Mouse (Mus musculus) heart, embryonic 11.5 days (tissue): ENCODE measurements around the gene Srsf1. TPM values are rescaled to one million over a fixed set of nuclear protein-coding genes. Genes with fewer than 3 reads are reported as not detected.

Source experiments
- ATAC-seq: fragments of 200-750 bp; cut with Nextera tagmentation; replicated peaks from 2 replicates; pipeline ENCODE4 v1.8.0; 2017; ENCODE audit warnings: moderate library complexity; ENCODE audit not compliant: insufficient number of reproducible peaks, low FRiP score, low TSS enrichment
- H3K27ac ChIP-seq: fragments of 300-500 bp; sonication (generic); 2 replicates; pipeline ENCODE4 v1.5.1; 2014; ENCODE audit warnings: mild to moderate bottlenecking, low read depth, low read length
- H3K27me3 ChIP-seq: fragments of 300-500 bp; sonication (generic); 2 replicates; pipeline ENCODE4 v1.6.1; 2014; ENCODE audit warnings: mild to moderate bottlenecking, low read length, mixed read lengths; ENCODE audit not compliant: control insufficient read depth, insufficient read depth
- H3K36me3 ChIP-seq: fragments of 300-500 bp; sonication (generic); 2 replicates; pipeline ENCODE4 v1.6.1; 2014; ENCODE audit warnings: mild to moderate bottlenecking, low read length, moderate library complexity, mixed read lengths; ENCODE audit not compliant: control insufficient read depth, insufficient read depth
- H3K4me1 ChIP-seq: fragments of 300-500 bp; sonication (generic); 2 replicates; pipeline ENCODE4 v1.6.1; 2014; ENCODE audit warnings: low read length; ENCODE audit not compliant: control insufficient read depth, insufficient read depth
- H3K4me2 ChIP-seq: fragments of 300-500 bp; sonication (generic); 2 replicates; pipeline ENCODE4 v1.6.1; 2014; ENCODE audit warnings: mild to moderate bottlenecking, moderate library complexity
- H3K4me3 ChIP-seq: fragments of 300-500 bp; sonication (generic); 2 replicates; pipeline ENCODE4 v1.5.1; 2014; ENCODE audit warnings: low read depth, low read length
- H3K9ac ChIP-seq: fragments of 300-500 bp; sonication (generic); 2 replicates; pipeline ENCODE4 v1.6.1; 2014; ENCODE audit warnings: mild to moderate bottlenecking, low read depth, low read length, moderate library complexity
- H3K9me3 ChIP-seq: fragments of 300-500 bp; sonication (generic); replicated peaks from 2 replicates; pipeline ENCODE4 v1.6.1; 2016; ENCODE audit warnings: low read length; ENCODE audit not compliant: control insufficient read depth
- WGBS: fragments of 180-500 bp; shearing (Covaris S2); extraction: QIAGEN DNeasy Blood & Tissue Kit; methylation state at CpG from one replicate; pipeline ENCODE4 v1.1.7; 2014; ENCODE audit not compliant: insufficient replicate concordance; 5-methylcytosine and 5-hydroxymethylcytosine counted together
- polyA plus RNA-seq: library from polyadenylated mRNA; unstranded; fragments of >200 nt; fragmentation: Nextera tagmentation; extraction: Ambion mirVana; gene quantifications from 2 replicates; pipeline ENCODE4 v1.2.1, GENCODE M21; 2014

Gene Srsf1
- polyA plus RNA-seq, 1 experiment from 2014 or later, result 205 TPM

- peak overlapping the region; percentile 100 for H3K9ac ChIP-seq
- H3K4me2 ChIP-seq, result peak overlapping the region; percentile 81
- under 1% methylated on average over 71 of the region's 76 CpGs for WGBS
- peak overlapping the region; percentile 100 for H3K27ac ChIP-seq
- H3K36me3 ChIP-seq, result peaks cover 12% of the 10 kb centered on the region
- no peaks in the 10 kb centered on the region for H3K9me3 ChIP-seq
- H3K4me3 ChIP-seq, result peak overlapping the region; percentile 91
- ATAC-seq, result peak; percentile 74
- H3K27me3 ChIP-seq, result no peaks in the 10 kb centered on the region
- H3K4me1 ChIP-seq, result peaks cover 17% of the 10 kb centered on the region
Measured at GRCm38 (mm10) chr11:88047871-88048531, 828 bp downstream of the Srsf1 start.

GRCm38 (mm10) chr11:88048961-88049670, 1.9 kb downstream of the Srsf1 start:
- no peak for ATAC-seq
- 30% methylated on average over 26 of the region's 26 CpGs for WGBS
- peaks cover 12% of the 10 kb centered on the region for H3K36me3 ChIP-seq

GRCm38 (mm10) chr11:88049732-88050131, 2.6 kb downstream of the Srsf1 start:
- peak overlapping the region; percentile 91 for H3K4me3 ChIP-seq
- H3K9ac ChIP-seq, result no peak overlapping the region

More at GRCm38 (mm10) chr11:88048961-88049670, 1.9 kb downstream of the Srsf1 start:
- Histone ChIP-seq H3K27ac (no peak overlapping the region), H3K4me2 (peak overlapping the region; percentile 81), H3K27me3 (no peaks in the 10 kb centered on the region), H3K4me3 (peak overlapping the region; percentile 91), H3K9me3 (no peaks in the 10 kb centered on the region), H3K4me1 (peaks cover 17% of the 10 kb centered on the region), H3K9ac (peak overlapping the region; percentile 100)

GRCm38 (mm10) chr11:88052638-88053037, 5.5 kb downstream of the Srsf1 start:
- H3K4me3 ChIP-seq, result no peak overlapping the region
- H3K9ac ChIP-seq, result no peak overlapping the region
- H3K9me3 ChIP-seq, result no peaks in the 10 kb centered on the region
- no peak overlapping the region for H3K4me2 ChIP-seq
- 86% methylated on average over 4 of the region's 4 CpGs for WGBS
- peaks cover 10% of the 10 kb centered on the region for H3K4me1 ChIP-seq
- no peak overlapping the region for H3K27ac ChIP-seq
- H3K27me3 ChIP-seq, result no peaks in the 10 kb centered on the region
- ATAC-seq, result no peak
- H3K36me3 ChIP-seq, result peaks cover 12% of the 10 kb centered on the region

More at GRCm38 (mm10) chr11:88049732-88050131, 2.6 kb downstream of the Srsf1 start:
- Histone ChIP-seq H3K36me3 (peaks cover 12% of the 10 kb centered on the region), H3K4me1 (peaks cover 17% of the 10 kb centered on the region), H3K27ac (no peak overlapping the region), H3K4me2 (peak overlapping the region; percentile 81), H3K27me3 (no peaks in the 10 kb centered on the region), H3K9me3 (no peaks in the 10 kb centered on the region)
- ATAC-seq, result no peak

GRCm38 (mm10) chr11:88053821-88054220, 6.6 kb downstream of the Srsf1 start:
- ATAC-seq, result no peak
- 74% methylated on average over 3 of the region's 3 CpGs for WGBS
- no peak overlapping the region for H3K4me2 ChIP-seq
- no peaks in the 10 kb centered on the region for H3K27me3 ChIP-seq
- peaks cover 12% of the 10 kb centered on the region for H3K36me3 ChIP-seq
- peaks cover 10% of the 10 kb centered on the region for H3K4me1 ChIP-seq
- H3K9ac ChIP-seq, result no peak overlapping the region
- H3K4me3 ChIP-seq, result no peak overlapping the region
- no peaks in the 10 kb centered on the region for H3K9me3 ChIP-seq
- H3K27ac ChIP-seq, result no peak overlapping the region

GRCm38 (mm10) chr11:88054589-88054988, 7.4 kb downstream of the Srsf1 start:
- Histone ChIP-seq H3K27ac (no peak overlapping the region), H3K4me2 (no peak overlapping the region), H3K27me3 (no peaks in the 10 kb centered on the region), H3K4me1 (peaks cover 8% of the 10 kb centered on the region), H3K4me3 (no peak overlapping the region), H3K9ac (no peak overlapping the region), H3K9me3 (no peaks in the 10 kb centered on the region), H3K36me3 (peaks cover 8% of the 10 kb centered on the region)
- no peak for ATAC-seq
- WGBS, result 82% methylated on average over 1 of the region's 1 CpGs

GRCm38 (mm10) chr11:88055777-88056176, 8.6 kb downstream of the Srsf1 start:
- 81% methylated on average over 2 of the region's 2 CpGs for WGBS
- Histone ChIP-seq H3K4me3 (no peak overlapping the region), H3K27me3 (no peaks in the 10 kb centered on the region), H3K27ac (no peak overlapping the region), H3K9ac (no peak overlapping the region), H3K4me2 (no peak overlapping the region), H3K36me3 (0 out of 2 replicates have a peak, but pooled peaks cover 2% of the 10 kb centered on the region), H3K9me3 (no peaks in the 10 kb centered on the region), H3K4me1 (0 out of 2 replicates have a peak, but pooled peaks cover 2% of the 10 kb centered on the region)
- no peak for ATAC-seq

GRCm38 (mm10) chr11:88057788-88058187, 10.6 kb downstream of the Srsf1 start:
- H3K36me3 ChIP-seq, result no peaks in the 10 kb centered on the region
- H3K9ac ChIP-seq, result no peak overlapping the region
- no peak overlapping the region for H3K4me2 ChIP-seq
- ATAC-seq, result no peak
- H3K27ac ChIP-seq, result no peak overlapping the region
- H3K27me3 ChIP-seq, result no peaks in the 10 kb centered on the region
- H3K4me1 ChIP-seq, result 0 out of 2 replicates have a peak, but pooled peaks cover 2% of the 10 kb centered on the region
- H3K4me3 ChIP-seq, result no peak overlapping the region
- WGBS, result 71% methylated on average over 2 of the region's 2 CpGs
- H3K9me3 ChIP-seq, result no peaks in the 10 kb centered on the region
